Mouse (Mus musculus) small intestine, adult 2 months (tissue): ENCODE results near the gene Mettl14.

Experiments
- CTCF ChIP-seq: fragments of 200-500 bp; IDR thresholded peaks from 2 replicates; pipeline ENCODE4 v1.5.1; 2012; ENCODE audit warnings: low read depth, mild to moderate bottlenecking, control low read depth, inconsistent platforms, low read length, moderate library complexity, mixed read lengths; ENCODE audit not compliant: insufficient replicate concordance, insufficient read length; ENCODE audit errors: extremely low read depth
- POLR2A ChIP-seq: fragments of 200-500 bp; IDR thresholded peaks from 2 replicates; pipeline ENCODE4 v1.6.1; 2012; ENCODE audit warnings: low read depth, mild to moderate bottlenecking, control low read depth, inconsistent platforms, low read length, moderate library complexity

- TF ChIP-seq CTCF (no peak), POLR2A (no peak)
Observed at GRCm38 (mm10) chr3:123370927-123371326, 15.0 kb downstream of the Mettl14 start.
